Mouse (Mus musculus): ENCODE measurements at regions not wholly inside any gene's neighbourhood (a gene's known extent, or its start where the extent isn't known, plus 50 kb on each side); places are given as distances from the start of the nearest gene placed in this dataset.

- no peak for DNase-seq (ENCODE audit: low spot score in 2 of 2)
Observed at GRCm38 (mm10) chr14:99366281-99366987, 67.9 kb downstream of the Klf5 start.

- no peak for DNase-seq (ENCODE audit: low spot score in 2 of 2)
Observed at GRCm38 (mm10) chr14:99366996-99367555, 68.6 kb downstream of the Klf5 start.

- no peak for DNase-seq (ENCODE audit: low spot score in 2 of 2)
Observed at GRCm38 (mm10) chr14:99369366-99369765, 70.9 kb downstream of the Klf5 start.

GRCm38 (mm10) chr14:99373682-99374081 is 75.2 kb downstream of the Klf5 start:
- DNase-seq (ENCODE audit: low spot score in 2 of 2): no peak

GRCm38 (mm10) chr14:99375040-99375610 is 76.6 kb downstream of the Klf5 start:
- DNase-seq (ENCODE audit: low spot score in 2 of 2): no peak

- no peak for DNase-seq (ENCODE audit: low spot score in 2 of 2)
Observed at GRCm38 (mm10) chr14:99376652-99377502, 78.4 kb downstream of the Klf5 start.

GRCm38 (mm10) chr14:99381262-99382017 is 82.9 kb downstream of the Klf5 start:
- DNase-seq (ENCODE audit: low spot score in 2 of 2): no peak

- DNase-seq (ENCODE audit: low spot score in 2 of 2): no peak
Observed at GRCm38 (mm10) chr14:99382051-99382450, 83.6 kb downstream of the Klf5 start.

GRCm38 (mm10) chr14:99383170-99383569 is 84.7 kb downstream of the Klf5 start:
- DNase-seq (ENCODE audit: low spot score in 2 of 2): no peak

- DNase-seq (ENCODE audit: low spot score in 2 of 2): no peak
Observed at GRCm38 (mm10) chr14:99387581-99387980, 89.1 kb downstream of the Klf5 start.

GRCm38 (mm10) chr14:99389306-99389705 is 90.8 kb downstream of the Klf5 start:
- DNase-seq (ENCODE audit: low spot score in 2 of 2): no peak

- no peak for DNase-seq (ENCODE audit: low spot score in 2 of 2)
Observed at GRCm38 (mm10) chr14:99391700-99392099, 93.2 kb downstream of the Klf5 start.

- no peak for DNase-seq (ENCODE audit: low spot score in 2 of 2)
Observed at GRCm38 (mm10) chr14:99392813-99393212, 94.3 kb downstream of the Klf5 start.

- no peak for DNase-seq (ENCODE audit: low spot score in 2 of 2)
Observed at GRCm38 (mm10) chr14:99393611-99394010, 95.1 kb downstream of the Klf5 start.

GRCm38 (mm10) chr14:99403155-99403726 is 104.8 kb downstream of the Klf5 start:
- no peak for DNase-seq (ENCODE audit: low spot score in 2 of 2)

GRCm38 (mm10) chr14:99405228-99405627 is 106.7 kb downstream of the Klf5 start:
- DNase-seq (ENCODE audit: low spot score in 2 of 2): no peak

- DNase-seq (ENCODE audit: low spot score in 2 of 2): no peak
Observed at GRCm38 (mm10) chr14:99411835-99412234, 113.3 kb downstream of the Klf5 start.

- no peak for DNase-seq (ENCODE audit: low spot score in 2 of 2)
Observed at GRCm38 (mm10) chr14:99416169-99416568, 117.7 kb downstream of the Klf5 start.

- DNase-seq (ENCODE audit: low spot score in 2 of 2): no peak
Observed at GRCm38 (mm10) chr14:99418970-99419369, 120.5 kb downstream of the Klf5 start.

GRCm38 (mm10) chr14:99423334-99423733 is 124.8 kb downstream of the Klf5 start:
- no peak for DNase-seq (ENCODE audit: low spot score in 2 of 2)

- no peak for DNase-seq (ENCODE audit: low spot score in 2 of 2)
Observed at GRCm38 (mm10) chr14:99427049-99427448, 128.6 kb downstream of the Klf5 start.

Measured in frontal cortex, postnatal 10 days (tissue).